ENCODE assay signal across 32 mouse cellular contexts in the genomic region with DNA sequence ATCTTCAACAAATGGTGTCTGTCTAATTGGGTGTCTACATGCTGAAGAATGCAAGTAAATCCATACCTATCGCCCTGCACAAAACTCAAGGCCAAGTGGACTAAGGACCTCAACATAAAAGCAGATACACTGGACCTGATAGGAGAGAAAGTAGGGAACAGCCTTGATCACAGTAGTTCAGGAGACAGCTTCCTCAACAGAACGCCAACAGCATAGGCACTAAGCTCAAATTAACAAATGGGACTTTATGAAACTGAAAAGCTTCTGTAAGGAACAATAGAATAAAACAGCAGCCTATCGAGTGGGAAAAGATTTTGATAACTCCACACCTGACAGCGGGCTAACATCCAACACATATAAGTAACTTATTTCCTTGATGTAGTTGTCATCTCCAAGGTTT.
"Had no signal": no experiment of that assay in that cellular context is flagged by ENCODE, and none has a peak within 500 bp of the region (broad histone marks: within the 10 kb centered on the region; RNA-seq: fewer than 3 reads in every experiment).

No protein-coding gene starts in this region.

- H3K4me1 ChIP-seq: limb, embryonic 10.5 days; limb, embryonic 12.5 days; limb, embryonic 13.5 days; limb, embryonic 15.5 days; liver, embryonic 13.5 days; liver, embryonic 15.5 days; lung, embryonic 15.5 days; midbrain, embryonic 10.5 days; midbrain, embryonic 12.5 days; midbrain, embryonic 13.5 days; midbrain, embryonic 15.5 days; neural tube, embryonic 12.5 days had no signal

- H3K27me3 ChIP-seq: limb, embryonic 12.5 days; limb, embryonic 13.5 days; limb, embryonic 15.5 days; liver, embryonic 12.5 days; liver, embryonic 13.5 days; liver, embryonic 15.5 days; lung, embryonic 15.5 days; megakaryocyte, embryonic 14.5 days; midbrain, embryonic 12.5 days; midbrain, embryonic 13.5 days; midbrain, embryonic 15.5 days; neural tube, embryonic 12.5 days had no signal

- DNase-seq: left cerebral cortex, postnatal 4 days; liver; liver, embryonic 13.5 days; liver, postnatal 0 days; lung, adult 18-20 months; lung, adult 2 months; lung, embryonic 14.5 days; lung, postnatal 10 days; lung, postnatal 14 days; lung, postnatal 36 days; lung, postnatal 4 days; midbrain, embryonic 14.5 days had no signal

- ATAC-seq: liver, embryonic 12.5 days; liver, postnatal 0 days; lung, postnatal 0 days; midbrain, embryonic 13.5 days; midbrain, embryonic 15.5 days; midbrain, embryonic 16.5 days had no signal

- H3K27ac ChIP-seq: left cerebral cortex, adult 2 months; limb, embryonic 10.5 days; limb, embryonic 12.5 days; limb, embryonic 13.5 days; limb, embryonic 15.5 days; liver, embryonic 12.5 days; liver, embryonic 13.5 days; liver, embryonic 14.5 days; liver, embryonic 15.5 days; lung, embryonic 15.5 days; macrophage; midbrain, embryonic 10.5 days; midbrain, embryonic 12.5 days; midbrain, embryonic 13.5 days; midbrain, embryonic 15.5 days; neural tube, embryonic 12.5 days had no signal

- H3K4me3 ChIP-seq: left cerebral cortex, adult 2 months; limb, embryonic 10.5 days; limb, embryonic 12.5 days; limb, embryonic 13.5 days; limb, embryonic 15.5 days; liver, embryonic 12.5 days; liver, embryonic 13.5 days; liver, embryonic 15.5 days; lung, embryonic 15.5 days; megakaryocyte, embryonic 14.5 days; midbrain, embryonic 10.5 days; midbrain, embryonic 12.5 days; midbrain, embryonic 13.5 days; midbrain, embryonic 15.5 days; myocyte; neural tube, embryonic 12.5 days had no signal

- H3K4me2 ChIP-seq: limb, embryonic 12.5 days; limb, embryonic 13.5 days; limb, embryonic 15.5 days; liver, embryonic 11.5 days; liver, embryonic 12.5 days; liver, embryonic 13.5 days; liver, embryonic 15.5 days; lung, embryonic 14.5 days; lung, embryonic 15.5 days; midbrain, embryonic 12.5 days; midbrain, embryonic 13.5 days; midbrain, embryonic 15.5 days; neural tube, embryonic 12.5 days had no signal

- H3K9ac ChIP-seq: limb, embryonic 12.5 days; limb, embryonic 13.5 days; limb, embryonic 15.5 days; liver, embryonic 12.5 days; liver, embryonic 13.5 days; liver, embryonic 14.5 days; liver, embryonic 15.5 days; liver, postnatal 0 days; lung, embryonic 14.5 days; lung, embryonic 15.5 days; midbrain, embryonic 12.5 days; midbrain, embryonic 13.5 days; midbrain, embryonic 15.5 days; neural tube, embryonic 12.5 days had no signal

- H3K9me3 ChIP-seq: limb, embryonic 10.5 days; limb, embryonic 12.5 days; limb, embryonic 13.5 days; limb, embryonic 15.5 days; liver, embryonic 12.5 days; liver, embryonic 13.5 days; liver, embryonic 15.5 days; lung, embryonic 15.5 days; megakaryocyte, embryonic 14.5 days; midbrain, embryonic 10.5 days; midbrain, embryonic 12.5 days; midbrain, embryonic 13.5 days; midbrain, embryonic 15.5 days; neural tube, embryonic 12.5 days had no signal
